23 mouse cellular contexts compared by ENCODE assay signal in genomic region chr12:81186081-81186480, GRCm38 (mm10).
DNase-seq lines count a peak whose midpoint lies in the region; TF ChIP-seq lines count a peak whose summit lies in the region.
"Had no signal": no experiment of that assay in that cellular context is flagged by ENCODE, and none has a peak within 500 bp of the region (broad histone marks: within the 10 kb centered on the region; RNA-seq: fewer than 3 reads in every experiment).

No protein-coding gene starts in this region.

- H3K4me3 ChIP-seq in left cerebral cortex, adult 2 months, result no peak overlapping the region
- H3K4me3 ChIP-seq: embryonic facial prominence, embryonic 15.5 days; heart, embryonic 12.5 days; hindbrain, embryonic 10.5 days; kidney, embryonic 15.5 days; limb, embryonic 15.5 days; stomach, embryonic 15.5 days had no signal

- intact Hi-C loops in left cerebral cortex, adult 2 months (cut with DNase I), result loop anchor here (5.0 kb wide), 1 partner anchor 41 kb away; no protein-coding TSS in a partner anchor
- intact Hi-C loops in gastrocnemius, postnatal 14 days (cut with DNase I; ENCODE audit: low total_unique reads), result no loop called here

- peak; percentile 29 to 41 for DNase-seq in layer of hippocampus, adult 8-10 months (ENCODE audit: low spot score in 2 of 2)
- DNase-seq in layer of hippocampus, adult 9-10 months (ENCODE audit: low spot score), result no peak
- DNase-seq in right cerebral cortex, adult 18-20 months, result peak; percentile 78
- no peak for DNase-seq in right cerebral cortex, postnatal 10 days (ENCODE audit: low spot score in 2 of 2)
- peak; percentile 20 to 43 for DNase-seq in left cerebral cortex, adult 2 months (ENCODE audit: extremely low spot score in 1 of 2, low spot score in 2 of 2)
- peak; percentile 32 to 70 for DNase-seq in right cerebral cortex, postnatal 36 days (ENCODE audit: low spot score in 2 of 2)
- no peak for DNase-seq in urinary bladder, adult 2 months (ENCODE audit: low spot score)
- DNase-seq in gastrocnemius, postnatal 14 days, result no peak
- DNase-seq: adrenal gland, postnatal 25 days; cerebellum, adult 9-10 months; heart, postnatal 10 days; kidney, adult 11 months; kidney, postnatal 36 days; layer of hippocampus, postnatal 36 days; thymus, adult 18-20 months; thymus, postnatal 36 days had no signal

- no peak overlapping the region for H3K27ac ChIP-seq in left cerebral cortex, adult 2 months
- H3K27ac ChIP-seq: embryonic facial prominence, embryonic 15.5 days; hindbrain, embryonic 10.5 days; kidney, embryonic 15.5 days; limb, embryonic 15.5 days; macrophage; stomach, embryonic 15.5 days had no signal

- no peak for TF ChIP-seq CTCF in left cerebral cortex, adult 2 months (IDR thresholded peaks at IDR 0.05)

Comparison
In these comparisons a context has a peak if more than half of its experiments do, and no peak if none do; other contexts are left out.
1. DNase-seq: peak in layer of hippocampus, adult 8-10 months (2 of 2), right cerebral cortex, adult 18-20 months (single experiment), left cerebral cortex, adult 2 months (2 of 2) and right cerebral cortex, postnatal 36 days (2 of 2); none in layer of hippocampus, adult 9-10 months (single experiment), right cerebral cortex, postnatal 10 days (0 of 2), urinary bladder, adult 2 months (single experiment) and gastrocnemius, postnatal 14 days (single experiment).